Mouse (Mus musculus) forebrain, embryonic 11.5 days (tissue): ENCODE measurements around the gene Dok7. TPM values are rescaled to one million over a fixed set of nuclear protein-coding genes. Genes with fewer than 3 reads are reported as not detected.

Source experiments
- ATAC-seq: fragments of 200-750 bp; cut with Nextera tagmentation; replicated peaks from 2 replicates; pipeline ENCODE4 v1.8.0; 2017; ENCODE audit warnings: moderate TSS enrichment; ENCODE audit not compliant: low FRiP score
- DNase-seq: peaks from one replicate; pipeline ENCODE4 v3.0.0-alpha.2; 2017; ENCODE audit warnings: low spot score
- H3K27ac ChIP-seq: fragments of 300-500 bp; sonication (generic); 2 replicates; pipeline ENCODE4 v1.5.1; 2014; ENCODE audit warnings: low read depth, low read length
- H3K27me3 ChIP-seq: fragments of 300-500 bp; sonication (generic); 2 replicates; pipeline ENCODE4 v1.6.1; 2014; ENCODE audit warnings: mild to moderate bottlenecking, low read length, mixed read lengths; ENCODE audit not compliant: control insufficient read depth, insufficient read depth
- H3K36me3 ChIP-seq: fragments of 300-500 bp; sonication (generic); 2 replicates; pipeline ENCODE4 v1.6.1; 2014; ENCODE audit warnings: mild to moderate bottlenecking, low read length, moderate library complexity, mixed read lengths; ENCODE audit not compliant: control insufficient read depth, insufficient read depth
- H3K4me1 ChIP-seq: fragments of 300-500 bp; sonication (generic); replicated peaks from 2 replicates; pipeline ENCODE4 v1.6.1; 2014; ENCODE audit warnings: low read length, mixed read lengths; ENCODE audit not compliant: control insufficient read depth, insufficient read depth
- H3K4me2 ChIP-seq: fragments of 300-500 bp; sonication (generic); 2 replicates; pipeline ENCODE4 v1.6.1; 2014; ENCODE audit warnings: low read depth, mild to moderate bottlenecking, low read length, moderate library complexity, mixed read lengths; ENCODE audit not compliant: severe bottlenecking
- H3K4me3 ChIP-seq: fragments of 300-500 bp; sonication (generic); 2 replicates; pipeline ENCODE4 v1.5.1; 2014; ENCODE audit warnings: low read depth, low read length
- H3K9ac ChIP-seq: fragments of 300-500 bp; sonication (generic); 2 replicates; pipeline ENCODE4 v1.6.1; 2014; ENCODE audit warnings: low read length
- H3K9me3 ChIP-seq: fragments of 300-500 bp; sonication (generic); 2 replicates; pipeline ENCODE4 v1.6.1; 2016; ENCODE audit warnings: low read length, mixed read lengths; ENCODE audit not compliant: control insufficient read depth
- WGBS: fragments of 180-500 bp; shearing (Covaris S2); extraction: QIAGEN DNeasy Blood & Tissue Kit; methylation state at CpG from one replicate; pipeline ENCODE4 v1.1.7; 2014; 5-methylcytosine and 5-hydroxymethylcytosine counted together
- polyA plus RNA-seq: library from polyadenylated mRNA; unstranded; fragments of >200 nt; fragmentation: Nextera tagmentation; extraction: Ambion mirVana; gene quantifications from 2 replicates; pipeline ENCODE4 v1.2.1, GENCODE M21; 2014

Dok7 gene
- polyA plus RNA-seq, 1 experiment from 2014 or later = not detected

DNA sequence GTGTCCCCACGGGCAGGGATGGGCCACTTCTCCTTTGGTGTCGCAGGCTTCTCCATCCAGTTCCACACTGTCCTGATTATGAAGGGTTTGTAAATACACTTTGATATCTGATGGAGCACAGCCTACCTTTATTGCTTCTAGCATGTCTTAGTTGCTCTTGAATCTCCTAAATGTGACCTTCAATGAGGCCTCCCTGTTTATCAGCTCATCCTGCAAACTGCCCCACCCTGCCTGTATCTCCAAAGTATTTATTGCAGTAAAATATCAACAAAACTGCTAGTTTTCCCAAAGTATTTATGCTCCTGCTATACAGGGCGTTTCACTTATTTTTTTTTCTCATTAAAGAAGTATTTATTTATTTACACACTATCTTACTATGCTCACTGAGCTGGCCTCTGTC lies 59.4 kb downstream of the Dok7 start:
- Histone ChIP-seq H3K9ac (no peak overlapping the region), H3K27ac (no peak overlapping the region), H3K4me1 (no peaks in the 10 kb centered on the region), H3K36me3 (no peaks in the 10 kb centered on the region), H3K4me3 (no peak overlapping the region), H3K27me3 (no peaks in the 10 kb centered on the region), H3K9me3 (no peaks in the 10 kb centered on the region), H3K4me2 (no peak overlapping the region)
- DNase-seq = no peak
- no peak for ATAC-seq
- WGBS = 79% methylated on average over 3 of the region's 3 CpGs

DNA sequence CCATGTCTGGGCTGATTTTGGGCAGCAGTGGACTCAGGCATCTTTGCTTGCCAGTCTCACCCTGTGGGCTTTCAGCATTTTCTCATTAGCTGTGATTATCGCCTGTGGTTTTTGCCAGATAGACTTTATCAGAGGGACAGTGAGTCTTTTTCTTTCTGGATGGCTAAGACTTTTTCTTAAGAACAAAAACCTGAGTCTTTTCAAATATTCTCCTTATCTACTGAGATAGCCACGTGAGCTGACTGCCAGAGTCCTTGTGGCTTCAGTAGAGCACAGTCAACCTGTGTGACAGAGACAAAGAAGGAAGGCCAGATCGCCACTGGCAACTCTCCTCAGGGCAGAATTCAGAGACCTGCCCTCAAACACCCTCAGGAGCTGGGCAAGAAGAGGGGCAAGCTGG lies 61.1 kb downstream of the Dok7 start:
- Histone ChIP-seq H3K9me3 (no peaks in the 10 kb centered on the region), H3K27me3 (no peaks in the 10 kb centered on the region), H3K4me3 (no peak overlapping the region), H3K9ac (no peak overlapping the region), H3K4me1 (no peaks in the 10 kb centered on the region), H3K27ac (no peak overlapping the region), H3K36me3 (no peaks in the 10 kb centered on the region), H3K4me2 (no peak overlapping the region)
- ATAC-seq = no peak
- WGBS = 81% methylated on average over 3 of the region's 3 CpGs
- DNase-seq = no peak

DNA sequence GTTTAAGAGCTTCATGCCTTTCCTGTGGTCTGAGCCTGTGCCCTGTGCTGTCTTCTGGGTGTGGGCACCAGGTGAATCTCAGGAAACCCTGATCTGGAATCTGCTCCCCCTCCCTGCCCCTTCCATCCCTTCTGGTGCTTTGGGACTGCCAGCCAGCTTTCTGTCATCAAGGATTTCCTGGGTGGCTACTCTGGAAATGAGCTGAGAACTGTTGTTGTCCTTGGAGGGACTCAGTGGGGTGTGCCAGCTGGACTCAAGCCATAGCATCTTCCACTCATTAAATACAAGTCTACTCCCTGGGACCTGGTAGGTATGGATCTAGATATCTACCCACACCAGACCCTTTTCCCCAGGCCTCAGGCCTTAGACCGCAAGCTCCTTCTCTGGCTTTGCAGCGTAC lies 61.9 kb downstream of the Dok7 start:
- Histone ChIP-seq H3K27ac (no peak overlapping the region), H3K4me3 (no peak overlapping the region), H3K36me3 (no peaks in the 10 kb centered on the region), H3K9me3 (no peaks in the 10 kb centered on the region), H3K27me3 (no peaks in the 10 kb centered on the region), H3K9ac (no peak overlapping the region), H3K4me2 (no peak overlapping the region), H3K4me1 (no peaks in the 10 kb centered on the region)
- WGBS = 98% methylated on average over 2 of the region's 2 CpGs
- ATAC-seq (no peak), DNase-seq (no peak)

DNA sequence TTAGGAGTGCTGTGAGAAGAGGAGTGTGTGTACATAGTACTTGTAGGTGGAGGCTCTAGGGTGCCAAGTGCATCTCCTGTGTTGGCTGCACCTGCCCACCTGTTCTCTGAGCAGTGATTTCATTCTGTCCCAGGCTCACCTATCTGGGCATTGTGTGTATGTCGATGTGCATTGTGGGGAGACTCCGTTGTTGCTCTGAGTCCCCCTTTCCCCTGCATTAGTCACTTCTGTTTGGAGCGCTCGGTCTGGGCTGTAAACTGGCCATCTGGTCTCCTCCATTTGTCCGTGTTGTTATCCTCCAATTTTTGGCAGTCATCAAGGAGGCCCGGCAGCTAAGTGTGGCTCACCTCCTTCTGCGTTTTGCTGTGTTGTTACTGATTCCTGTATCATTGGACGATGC lies 63.5 kb downstream of the Dok7 start:
- no peak for ATAC-seq
- Histone ChIP-seq H3K9me3 (no peaks in the 10 kb centered on the region), H3K9ac (no peak overlapping the region), H3K4me2 (no peak overlapping the region), H3K27ac (no peak overlapping the region), H3K36me3 (no peaks in the 10 kb centered on the region), H3K4me1 (no peaks in the 10 kb centered on the region), H3K4me3 (no peak overlapping the region), H3K27me3 (no peaks in the 10 kb centered on the region)
- WGBS = 93% methylated on average over 8 of the region's 8 CpGs
- no peak for DNase-seq

DNA sequence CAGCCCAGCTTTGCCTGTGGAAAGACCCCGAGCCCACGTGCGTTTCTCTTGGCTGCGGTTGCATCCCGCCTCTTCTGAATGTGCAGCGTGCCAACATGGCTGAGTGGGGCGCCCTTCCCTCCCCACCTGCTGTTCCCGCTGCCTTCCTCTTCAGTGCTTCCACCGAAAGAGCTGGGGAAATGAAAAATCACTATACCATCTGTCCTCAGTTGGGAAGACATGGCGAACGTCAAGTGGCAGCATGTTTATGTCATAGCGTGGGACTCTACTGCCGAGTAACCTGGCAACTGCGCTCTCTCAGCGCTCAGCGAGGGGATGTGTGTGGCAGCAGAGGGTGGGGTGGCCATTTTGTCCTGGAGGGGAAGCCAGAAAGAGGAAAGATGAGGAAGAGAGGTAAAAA lies 72.6 kb downstream of the Dok7 start:
- H3K36me3 ChIP-seq = no peaks in the 10 kb centered on the region
- H3K27me3 ChIP-seq = no peaks in the 10 kb centered on the region
- no peak overlapping the region for H3K27ac ChIP-seq
- no peak overlapping the region for H3K4me3 ChIP-seq
- H3K9me3 ChIP-seq = no peaks in the 10 kb centered on the region
- H3K4me2 ChIP-seq = no peak overlapping the region
- H3K9ac ChIP-seq = no peak overlapping the region
- 89% methylated on average over 16 of the region's 16 CpGs for WGBS
- ATAC-seq = no peak
- DNase-seq = no peak
- H3K4me1 ChIP-seq = no peaks in the 10 kb centered on the region

DNA sequence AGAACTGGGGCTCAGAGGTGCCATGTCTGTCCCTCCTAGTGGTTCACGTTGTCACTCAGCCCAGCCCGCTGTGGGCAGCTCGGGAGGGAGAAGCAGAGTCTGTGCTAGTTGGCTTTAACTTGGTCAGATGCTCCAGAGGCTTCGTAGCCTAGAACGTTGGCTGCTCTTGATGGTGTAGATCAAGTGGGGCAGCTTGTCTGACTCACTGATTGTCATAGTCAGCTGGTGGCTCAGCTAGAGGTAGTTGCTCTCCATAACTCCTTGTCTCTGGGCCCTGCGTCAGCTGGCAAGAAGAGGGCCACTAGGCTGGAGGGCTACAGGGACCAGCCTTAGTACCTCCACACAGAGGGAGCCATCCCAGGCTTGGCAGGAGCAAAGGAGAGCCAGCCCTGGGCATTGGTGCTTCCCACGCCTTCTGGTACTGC lies 73.2 kb downstream of the Dok7 start:
- H3K36me3 ChIP-seq = no peaks in the 10 kb centered on the region
- DNase-seq = no peak
- H3K27ac ChIP-seq = no peak overlapping the region
- no peaks in the 10 kb centered on the region for H3K4me1 ChIP-seq
- H3K4me3 ChIP-seq = no peak overlapping the region
- ATAC-seq = no peak
- no peak overlapping the region for H3K4me2 ChIP-seq
- H3K9ac ChIP-seq = no peak overlapping the region
- H3K27me3 ChIP-seq = no peaks in the 10 kb centered on the region
- H3K9me3 ChIP-seq = no peaks in the 10 kb centered on the region
- WGBS = 91% methylated on average over 7 of the region's 7 CpGs

DNA sequence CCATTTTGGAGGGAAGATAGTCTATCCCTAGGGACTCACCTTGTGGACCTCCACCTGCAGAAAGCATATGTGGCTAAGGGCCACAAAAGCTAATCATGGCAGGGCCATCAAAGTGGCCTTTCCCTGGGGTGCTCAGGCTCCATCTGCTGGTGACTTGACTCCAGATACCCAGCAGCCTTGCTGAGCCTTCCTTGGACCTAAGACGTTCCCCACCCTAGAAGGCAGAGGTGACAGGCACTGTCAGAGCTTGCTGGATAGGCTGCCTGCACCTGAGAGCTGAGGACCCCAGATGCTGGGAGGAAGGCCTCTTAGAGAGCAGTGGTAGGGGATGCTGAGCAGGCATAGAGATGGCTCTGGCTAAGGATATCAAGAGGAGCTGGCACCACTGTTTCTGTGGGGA lies 74.7 kb downstream of the Dok7 start:
- 30% methylated on average over 1 of the region's 1 CpGs for WGBS
- Histone ChIP-seq H3K9ac (no peak overlapping the region), H3K27ac (no peak overlapping the region), H3K4me3 (no peak overlapping the region), H3K9me3 (no peaks in the 10 kb centered on the region), H3K4me1 (no peaks in the 10 kb centered on the region), H3K4me2 (no peak overlapping the region), H3K27me3 (no peaks in the 10 kb centered on the region), H3K36me3 (no peaks in the 10 kb centered on the region)
- DNase-seq = no peak
- ATAC-seq = 0 out of 2 replicates have a peak, but pooled peaks have one; percentile 12

DNA sequence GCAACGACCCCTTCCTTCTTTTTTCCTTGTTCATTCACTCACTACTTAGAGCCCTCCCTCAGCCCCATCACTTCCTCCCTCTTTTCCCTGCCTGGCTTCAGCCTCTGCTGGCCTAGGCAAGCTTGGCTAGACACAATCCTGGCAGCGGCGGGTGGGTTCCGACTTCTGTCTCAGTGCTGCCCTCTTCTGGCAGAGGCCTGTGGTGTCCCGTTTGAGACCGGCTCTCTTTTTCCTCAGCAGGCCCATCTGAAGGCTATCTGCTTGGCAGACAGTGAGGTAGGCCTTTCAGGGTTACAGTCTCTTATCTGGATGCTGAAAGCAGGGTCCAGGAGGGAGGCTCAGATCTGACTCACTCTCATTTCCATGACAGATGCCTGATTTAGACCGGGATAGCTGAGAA lies 75.2 kb downstream of the Dok7 start:
- WGBS = 4% methylated on average over 7 of the region's 7 CpGs
- no peak overlapping the region for H3K27ac ChIP-seq

DNA sequence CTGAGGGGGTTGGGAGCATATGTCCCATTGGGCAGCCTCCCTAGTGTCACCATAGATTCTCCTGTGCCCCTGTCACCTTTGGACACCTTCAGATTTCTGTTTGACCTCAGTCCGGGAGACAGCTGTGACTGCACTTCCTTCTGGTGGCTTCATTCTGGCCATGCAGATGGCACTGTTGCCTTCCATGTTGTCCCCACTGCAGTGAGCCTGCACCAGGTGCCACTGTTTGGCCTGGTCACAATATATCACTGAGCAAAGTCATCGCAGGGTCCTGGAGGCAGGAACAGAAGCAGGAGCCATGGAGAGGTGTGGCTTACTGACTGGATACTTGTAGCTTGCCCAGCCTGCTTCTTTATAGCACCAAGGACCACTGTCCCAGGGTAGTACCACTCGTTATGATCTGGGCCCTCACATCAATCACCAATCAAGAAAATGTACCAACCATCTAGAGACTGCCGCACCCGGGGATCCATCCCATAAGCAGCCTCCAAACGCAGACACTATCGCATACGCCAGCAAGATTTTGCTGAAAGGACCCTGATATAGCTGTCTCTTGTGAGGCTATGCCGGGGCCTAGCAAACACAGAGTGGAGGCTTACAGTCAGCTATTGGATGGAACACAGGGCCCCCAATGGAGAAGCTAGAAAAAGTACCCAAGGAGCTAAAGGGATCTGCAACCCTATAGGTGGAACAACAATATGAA lies 75.9 kb downstream of the Dok7 start:
- Histone ChIP-seq H3K36me3 (no peaks in the 10 kb centered on the region), H3K27ac (no peak overlapping the region), H3K4me2 (no peak overlapping the region), H3K9me3 (no peaks in the 10 kb centered on the region), H3K4me1 (no peaks in the 10 kb centered on the region), H3K4me3 (no peak overlapping the region), H3K27me3 (no peaks in the 10 kb centered on the region), H3K9ac (no peak overlapping the region)
- ATAC-seq (no peak), DNase-seq (no peak)
- WGBS = 92% methylated on average over 9 of the region's 9 CpGs

More for the DNA sequence above, 75.2 kb downstream of the Dok7 start:
- H3K9ac ChIP-seq = no peak overlapping the region
- no peaks in the 10 kb centered on the region for H3K9me3 ChIP-seq
- H3K4me1 ChIP-seq = no peaks in the 10 kb centered on the region
- no peaks in the 10 kb centered on the region for H3K27me3 ChIP-seq
- no peak overlapping the region for H3K4me3 ChIP-seq
- no peak overlapping the region for H3K4me2 ChIP-seq
- peak; percentile 90 for DNase-seq
- no peaks in the 10 kb centered on the region for H3K36me3 ChIP-seq
- ATAC-seq = peak; percentile 36; the same call in 1 of the 2 replicates
